Mouse (Mus musculus): Measurements from ENCODE around the gene Myoz1. TPM values are rescaled to one million over a fixed set of nuclear protein-coding genes. Genes with fewer than 3 reads are reported as not detected.

Gene Myoz1
- total and polyA plus RNA-seq, 2 experiments, result 0.46 TPM; not detected in 1

DNA sequence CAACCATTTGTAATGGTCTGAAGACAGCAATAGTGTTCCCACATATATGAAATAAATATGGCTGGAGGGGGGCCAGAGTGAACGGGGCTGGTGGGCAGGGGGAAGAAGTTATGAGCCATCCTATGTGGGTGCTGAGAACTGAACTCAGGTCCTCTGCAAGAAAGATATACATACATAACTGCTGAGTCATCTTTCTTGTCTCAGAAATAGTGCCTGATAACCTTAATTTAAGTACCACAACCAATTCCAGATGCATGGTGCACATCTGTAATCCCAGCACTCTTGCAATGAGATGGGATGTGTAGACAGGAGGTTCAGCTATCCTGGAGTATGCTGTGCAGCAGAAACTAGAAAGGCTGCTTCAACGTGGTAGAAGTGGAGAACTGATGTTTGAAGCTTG is 25.4 kb upstream of the Myoz1 start:
- Histone ChIP-seq H3K79me2 (ENCODE audit: control insufficient read depth, insufficient read depth, low read length) (peaks cover 25% of the 10 kb centered on the region), H3K27ac (replicated peaks; ENCODE audit: insufficient read depth, low read depth, low read length) (no peak overlapping the region), H3K4me1 (ENCODE audit: control insufficient read depth, insufficient read depth, low read length) (peaks cover 16% of the 10 kb centered on the region), H3K9ac (ENCODE audit: low read depth, low read length) (no peak overlapping the region), H3K4me3 (ENCODE audit: insufficient read depth, low read depth, low read length) (no peak overlapping the region), H3K27me3 (ENCODE audit: control insufficient read depth, insufficient read depth, low read length) (no peaks in the 10 kb centered on the region), H3K36me3 (ENCODE audit: control insufficient read depth, insufficient read depth, low read length) (peaks cover 71% of the 10 kb centered on the region)
- DNase-seq (ENCODE audit: extremely low read depth, low read depth, low spot score), result no peak
- TF ChIP-seq POLR2A (IDR thresholded peaks at IDR 0.05; ENCODE audit: extremely low read depth, insufficient read depth, low read length), result no peak
- no peak for TF ChIP-seq CTCF (IDR thresholded peaks at IDR 0.05; ENCODE audit: low read depth, low read length)
- 69% methylated on average over 2 of the region's 2 CpGs for WGBS

DNA sequence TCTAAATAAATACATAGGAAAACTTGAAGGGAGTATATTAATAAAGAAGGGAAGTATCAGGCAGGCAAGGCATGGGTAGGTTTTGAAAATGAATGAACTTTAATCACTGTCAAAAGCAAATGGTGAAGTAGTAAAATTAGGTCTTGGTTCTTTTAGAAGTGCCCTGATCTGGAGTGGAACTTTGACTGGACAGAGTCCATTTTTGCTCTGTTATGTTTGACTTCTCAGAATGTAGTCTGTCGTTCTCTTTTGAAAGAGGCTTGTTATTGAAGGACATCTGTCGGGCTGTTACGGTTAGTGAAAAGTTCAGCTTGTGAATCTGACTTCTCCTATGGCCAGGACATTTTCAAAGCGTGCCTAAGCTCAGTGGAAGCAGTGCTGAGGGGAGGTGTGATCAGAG is 21.6 kb upstream of the Myoz1 start:
- Histone ChIP-seq H3K27ac (replicated peaks; ENCODE audit: insufficient read depth, low read depth, low read length) (peak overlapping the region; percentile 95), H3K4me3 (ENCODE audit: insufficient read depth, low read depth, low read length) (peak overlapping the region; percentile 25; the same call in 1 of the 2 replicates)
- TF ChIP-seq POLR2A (IDR thresholded peaks at IDR 0.05; ENCODE audit: extremely low read depth, insufficient read depth, low read length) (no peak), CTCF (IDR thresholded peaks at IDR 0.05; ENCODE audit: low read depth, low read length) (no peak)

DNA sequence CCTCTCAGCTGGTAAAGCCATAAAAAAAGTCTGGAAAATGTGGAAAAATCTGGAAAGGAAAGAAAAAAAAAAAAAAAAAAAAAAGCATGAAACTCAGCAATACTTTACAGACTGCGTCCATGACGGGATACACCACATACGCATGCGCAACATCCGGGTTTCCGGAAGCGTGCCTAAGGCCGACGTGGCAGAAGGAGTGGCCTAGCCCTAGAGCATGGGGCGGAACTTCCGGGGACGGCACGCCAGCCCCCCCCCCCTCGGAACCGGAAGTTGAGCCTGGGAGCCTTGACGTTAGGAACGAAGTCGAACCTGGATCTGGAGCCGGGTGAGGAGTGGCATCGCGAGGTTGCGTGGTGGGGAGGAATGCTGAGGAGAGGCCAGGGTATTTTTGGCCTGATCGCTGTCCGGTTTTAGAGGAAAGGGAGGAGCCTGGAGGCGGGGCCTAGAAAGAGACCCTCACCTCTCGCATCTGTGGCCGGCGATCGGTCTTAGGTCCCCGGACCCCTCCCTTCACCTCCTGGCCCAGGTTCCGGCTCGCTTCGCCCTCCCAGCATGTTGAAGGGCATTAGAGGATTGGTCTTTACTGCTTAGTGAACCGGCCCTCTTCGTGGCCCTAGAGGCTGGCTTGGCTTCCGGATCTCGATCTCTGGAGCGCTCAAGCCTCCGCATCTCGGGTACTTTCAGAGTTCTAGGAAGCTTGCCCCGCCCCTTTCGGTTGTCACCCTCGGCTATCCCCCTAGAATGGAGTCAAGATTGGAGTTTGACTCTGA is 17.9 kb upstream of the Myoz1 start, which contains the start of gene Sec24c:
Gene Sec24c, plus strand, starts transcription at position 245 of the 770 bp plus-strand sequence.
- H3K79me2 ChIP-seq (ENCODE audit: control insufficient read depth, insufficient read depth, low read length), result peaks cover 16% of the 10 kb centered on the region
- H3K4me3 ChIP-seq (ENCODE audit: insufficient read depth, low read depth, low read length), result peak within 1 kb of the TSS; percentile 87
- H3K4me1 ChIP-seq (ENCODE audit: control insufficient read depth, insufficient read depth, low read length), result peaks cover 24% of the 10 kb centered on the region
- TF ChIP-seq CTCF (IDR thresholded peaks at IDR 0.05; ENCODE audit: low read depth, low read length), result no peak
- peak; percentile 46; the same call in 1 of the 2 replicates for TF ChIP-seq POLR2A (IDR thresholded peaks at IDR 0.05; ENCODE audit: extremely low read depth, insufficient read depth, low read length)
- peak; percentile 94 for DNase-seq (ENCODE audit: extremely low read depth, low read depth, low spot score)
- peak within 1 kb of the TSS; percentile 93 for H3K27ac ChIP-seq (replicated peaks; ENCODE audit: insufficient read depth, low read depth, low read length)
- no peaks in the 10 kb centered on the region for H3K27me3 ChIP-seq (ENCODE audit: control insufficient read depth, insufficient read depth, low read length)
- WGBS, result under 1% methylated on average over 43 of the region's 43 CpGs
- peaks cover 23% of the 10 kb centered on the region for H3K36me3 ChIP-seq (ENCODE audit: control insufficient read depth, insufficient read depth, low read length)
- H3K9ac ChIP-seq (ENCODE audit: low read depth, low read length), result peak within 1 kb of the TSS; percentile 87

More for the DNA sequence above, 21.6 kb upstream of the Myoz1 start:
- H3K4me1 ChIP-seq (ENCODE audit: control insufficient read depth, insufficient read depth, low read length), result peaks cover 26% of the 10 kb centered on the region
- WGBS, result 22% methylated on average over 4 of the region's 4 CpGs
- DNase-seq (ENCODE audit: extremely low read depth, low read depth, low spot score), result peak; percentile 89
- peak overlapping the region; percentile 64 for H3K9ac ChIP-seq (ENCODE audit: low read depth, low read length)
- H3K27me3 ChIP-seq (ENCODE audit: control insufficient read depth, insufficient read depth, low read length), result no peaks in the 10 kb centered on the region
- peaks cover 25% of the 10 kb centered on the region for H3K79me2 ChIP-seq (ENCODE audit: control insufficient read depth, insufficient read depth, low read length)
- peaks cover 46% of the 10 kb centered on the region for H3K36me3 ChIP-seq (ENCODE audit: control insufficient read depth, insufficient read depth, low read length)

DNA sequence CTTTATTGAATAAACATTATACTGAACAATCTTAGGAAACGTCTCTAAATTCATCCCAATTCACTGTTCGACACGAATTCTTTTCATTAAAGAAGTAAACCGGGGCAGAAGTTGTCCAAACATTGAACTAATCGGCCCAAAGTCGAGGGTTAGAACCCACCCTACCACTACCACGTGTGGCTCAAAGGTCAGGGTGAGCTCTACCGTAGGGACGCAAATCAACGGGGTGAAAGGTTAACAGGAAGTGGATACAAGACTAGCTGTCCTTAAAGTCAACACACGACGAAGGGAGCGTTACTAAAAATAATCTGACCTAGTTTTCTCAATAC is 17.4 kb upstream of the Myoz1 start:
- H3K4me1 ChIP-seq (ENCODE audit: control insufficient read depth, insufficient read depth, low read length), result peaks cover 23% of the 10 kb centered on the region
- peaks cover 18% of the 10 kb centered on the region for H3K36me3 ChIP-seq (ENCODE audit: control insufficient read depth, insufficient read depth, low read length)
- peaks cover 11% of the 10 kb centered on the region for H3K79me2 ChIP-seq (ENCODE audit: control insufficient read depth, insufficient read depth, low read length)
- H3K27ac ChIP-seq (replicated peaks; ENCODE audit: insufficient read depth, low read depth, low read length), result 0 out of 2 replicates have a peak overlapping the region, but pooled peaks have one; percentile 4
- no peak overlapping the region for H3K9ac ChIP-seq (ENCODE audit: low read depth, low read length)
- peak; percentile 98 for DNase-seq (ENCODE audit: extremely low read depth, low read depth, low spot score)
- no peak for TF ChIP-seq CTCF (IDR thresholded peaks at IDR 0.05; ENCODE audit: low read depth, low read length)
- TF ChIP-seq POLR2A (IDR thresholded peaks at IDR 0.05; ENCODE audit: extremely low read depth, insufficient read depth, low read length), result no peak
- H3K27me3 ChIP-seq (ENCODE audit: control insufficient read depth, insufficient read depth, low read length), result no peaks in the 10 kb centered on the region
- WGBS, result 3% methylated on average over 13 of the region's 13 CpGs
- peak overlapping the region; percentile 12; the same call in 1 of the 2 replicates for H3K4me3 ChIP-seq (ENCODE audit: insufficient read depth, low read depth, low read length)

DNA sequence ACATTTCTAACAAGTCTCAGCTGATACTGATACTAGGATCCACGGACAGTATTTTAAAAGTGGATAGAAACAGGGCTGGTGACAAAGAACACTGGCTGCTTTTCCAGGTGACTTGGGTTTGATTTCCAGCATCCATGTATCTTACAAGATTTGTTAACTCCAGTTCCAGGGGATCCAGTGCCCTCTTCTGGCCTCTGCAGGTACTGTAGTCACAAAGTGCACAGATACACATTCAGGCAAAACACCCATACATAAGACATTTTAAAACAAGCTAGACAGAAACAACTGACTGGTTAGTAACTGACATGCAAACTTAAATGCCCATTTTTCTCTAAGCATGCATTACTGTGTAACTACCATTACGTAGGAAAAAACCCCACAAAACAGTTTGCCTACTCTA is 16.6 kb upstream of the Myoz1 start:
- Histone ChIP-seq H3K4me3 (ENCODE audit: insufficient read depth, low read depth, low read length) (no peak overlapping the region), H3K4me1 (ENCODE audit: control insufficient read depth, insufficient read depth, low read length) (peaks cover 17% of the 10 kb centered on the region), H3K36me3 (ENCODE audit: control insufficient read depth, insufficient read depth, low read length) (peaks cover 13% of the 10 kb centered on the region), H3K9ac (ENCODE audit: low read depth, low read length) (no peak overlapping the region), H3K27me3 (ENCODE audit: control insufficient read depth, insufficient read depth, low read length) (no peaks in the 10 kb centered on the region), H3K79me2 (ENCODE audit: control insufficient read depth, insufficient read depth, low read length) (peaks cover 10% of the 10 kb centered on the region), H3K27ac (replicated peaks; ENCODE audit: insufficient read depth, low read depth, low read length) (peak overlapping the region; percentile 82)
- 92% methylated on average over 2 of the region's 2 CpGs for WGBS
- TF ChIP-seq POLR2A (IDR thresholded peaks at IDR 0.05; ENCODE audit: extremely low read depth, insufficient read depth, low read length), result no peak
- TF ChIP-seq CTCF (IDR thresholded peaks at IDR 0.05; ENCODE audit: low read depth, low read length), result peak; percentile 47
- peak; percentile 57 for DNase-seq (ENCODE audit: extremely low read depth, low read depth, low spot score)
